Mouse (Mus musculus): Measurements from ENCODE around the gene Lpin3. TPM values are rescaled to one million over a fixed set of nuclear protein-coding genes. Genes with fewer than 3 reads are reported as not detected.
A peak's percentile ranks its signal among the peaks of the same experiment; 100 is the strongest.

Gene Lpin3
- polyA plus RNA-seq, 1 experiment = 15.2 TPM

GRCm38 (mm10) chr2:160882436-160882835, 2.0 kb downstream of the Lpin3 start:
- no peak for DNase-seq
- WGBS = 74% methylated on average over 5 of the region's 5 CpGs

DNA sequence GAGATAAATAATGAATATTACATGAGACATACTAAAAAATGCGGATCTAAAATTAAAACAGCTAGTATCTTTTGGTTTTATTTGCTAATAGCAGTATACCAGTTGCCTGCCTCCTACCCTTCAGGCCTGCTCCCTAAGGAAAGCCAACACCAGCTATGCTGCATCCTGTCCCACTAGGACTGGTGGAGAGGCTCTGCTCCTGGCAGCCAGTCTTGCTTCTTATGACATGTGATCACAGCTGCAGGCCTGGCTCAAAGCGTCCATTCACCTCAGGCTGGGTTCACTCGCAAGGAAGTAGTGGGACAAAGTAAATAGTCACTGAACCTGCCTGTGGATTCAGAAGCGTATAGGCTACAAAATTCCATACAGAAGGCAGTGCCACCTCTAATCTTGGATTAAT, 3.4 kb downstream of the Lpin3 start:
- TF ChIP-seq POLR2A (IDR thresholded peaks at IDR 0.05; ENCODE audit: borderline replicate concordance, extremely low read depth, low read depth, low read length) = peak; percentile 35; the same call in 1 of the 2 replicates
- no peak for TF ChIP-seq CTCF (IDR thresholded peaks at IDR 0.05; ENCODE audit: insufficient read depth, low read length)
- H3K4me3 ChIP-seq (replicated peaks; ENCODE audit: extremely low read depth, low read depth, low read length) = no peak overlapping the region
- peaks cover 12% of the 10 kb centered on the region; the same call in 1 of the 2 replicates for H3K4me1 ChIP-seq (ENCODE audit: control insufficient read depth, insufficient read depth, low read length)
- DNase-seq = peak; percentile 38
- WGBS = 42% methylated on average over 4 of the region's 4 CpGs

More at GRCm38 (mm10) chr2:160882436-160882835, 2.0 kb downstream of the Lpin3 start:
- Histone ChIP-seq H3K4me3 (replicated peaks; ENCODE audit: extremely low read depth, low read depth, low read length) (no peak overlapping the region), H3K4me1 (ENCODE audit: control insufficient read depth, insufficient read depth, low read length) (peaks cover 12% of the 10 kb centered on the region; the same call in 1 of the 2 replicates)
- TF ChIP-seq CTCF (IDR thresholded peaks at IDR 0.05; ENCODE audit: insufficient read depth, low read length) = no peak
- TF ChIP-seq POLR2A (IDR thresholded peaks at IDR 0.05; ENCODE audit: borderline replicate concordance, extremely low read depth, low read depth, low read length) = no peak

DNA sequence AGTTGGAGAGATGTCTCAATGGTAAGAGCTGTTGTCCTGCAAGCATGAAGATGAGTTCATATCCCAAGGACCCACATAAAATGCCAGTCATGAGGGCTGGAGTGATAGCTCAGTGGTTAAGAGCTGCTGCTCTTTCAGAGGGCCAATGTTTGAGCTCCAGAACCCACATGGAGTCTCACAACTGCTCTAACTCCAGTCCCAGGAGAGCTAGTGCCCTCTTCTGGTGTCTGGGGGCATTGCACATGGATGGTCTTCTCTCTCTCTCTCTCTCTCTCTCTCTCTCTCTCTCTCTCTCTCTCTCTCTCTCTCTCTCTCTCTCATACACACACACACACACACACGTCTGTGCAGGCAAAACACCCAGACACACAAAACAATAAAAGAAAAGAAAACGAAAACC, 4.4 kb downstream of the Lpin3 start:
- Histone ChIP-seq H3K4me1 (ENCODE audit: control insufficient read depth, insufficient read depth, low read length) (peaks cover 12% of the 10 kb centered on the region; the same call in 1 of the 2 replicates), H3K4me3 (replicated peaks; ENCODE audit: extremely low read depth, low read depth, low read length) (no peak overlapping the region)
- WGBS = 28% methylated on average over 2 of the region's 2 CpGs
- TF ChIP-seq CTCF (IDR thresholded peaks at IDR 0.05; ENCODE audit: insufficient read depth, low read length) = peak; percentile 83
- no peak for TF ChIP-seq POLR2A (IDR thresholded peaks at IDR 0.05; ENCODE audit: borderline replicate concordance, extremely low read depth, low read depth, low read length)
- peak; percentile 46 for DNase-seq

GRCm38 (mm10) chr2:160886221-160886620, 5.8 kb downstream of the Lpin3 start:
- peaks cover 7% of the 10 kb centered on the region; the same call in 1 of the 2 replicates for H3K4me1 ChIP-seq (ENCODE audit: control insufficient read depth, insufficient read depth, low read length)
- WGBS = 87% methylated on average over 3 of the region's 3 CpGs
- no peak overlapping the region for H3K4me3 ChIP-seq (replicated peaks; ENCODE audit: extremely low read depth, low read depth, low read length)
- TF ChIP-seq CTCF (IDR thresholded peaks at IDR 0.05; ENCODE audit: insufficient read depth, low read length) (no peak), POLR2A (IDR thresholded peaks at IDR 0.05; ENCODE audit: borderline replicate concordance, extremely low read depth, low read depth, low read length) (no peak)
- DNase-seq = no peak

- peak; percentile 98 for TF ChIP-seq CTCF (IDR thresholded peaks at IDR 0.05; ENCODE audit: insufficient read depth, low read length)
- no peak for TF ChIP-seq POLR2A (IDR thresholded peaks at IDR 0.05; ENCODE audit: borderline replicate concordance, extremely low read depth, low read depth, low read length)
- peak overlapping the region; percentile 6 for H3K4me3 ChIP-seq (replicated peaks; ENCODE audit: extremely low read depth, low read depth, low read length)
- WGBS = 3% methylated on average over 11 of the region's 11 CpGs
- H3K4me1 ChIP-seq (ENCODE audit: control insufficient read depth, insufficient read depth, low read length) = peaks cover 7% of the 10 kb centered on the region; the same call in 1 of the 2 replicates
- peak; percentile 82 for DNase-seq
These were observed 6.8 kb downstream of the Lpin3 start for GRCm38 (mm10) chr2:160887284-160887683.

DNA sequence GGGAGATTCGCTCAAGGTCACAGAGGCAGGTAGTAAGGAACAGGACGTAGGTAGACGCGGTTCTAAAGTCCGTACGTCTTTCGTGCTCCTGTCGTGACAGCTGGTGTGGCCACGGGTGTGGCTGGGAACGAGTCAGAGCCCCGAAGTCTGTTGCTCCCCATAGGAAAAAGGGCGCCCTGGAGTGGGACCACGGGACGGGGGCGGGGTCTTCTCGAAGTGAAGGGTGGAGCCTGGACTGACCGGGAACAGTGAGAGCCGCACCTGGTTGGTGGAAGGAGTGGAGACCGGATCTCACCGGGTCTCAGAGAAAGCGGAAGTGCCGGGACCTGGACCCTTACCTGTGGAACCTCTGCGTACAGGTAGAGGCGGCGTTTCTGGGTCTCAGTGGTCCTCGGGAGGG, 7.4 kb downstream of the Lpin3 start:
- H3K4me1 ChIP-seq (ENCODE audit: control insufficient read depth, insufficient read depth, low read length) = peaks cover 7% of the 10 kb centered on the region; the same call in 1 of the 2 replicates
- 4% methylated on average over 26 of the region's 26 CpGs for WGBS
- H3K4me3 ChIP-seq (replicated peaks; ENCODE audit: extremely low read depth, low read depth, low read length) = peak overlapping the region; percentile 61
- peak; percentile 71 for DNase-seq
- peak; percentile 29; the same call in 1 of the 2 replicates for TF ChIP-seq POLR2A (IDR thresholded peaks at IDR 0.05; ENCODE audit: borderline replicate concordance, extremely low read depth, low read depth, low read length)
- no peak for TF ChIP-seq CTCF (IDR thresholded peaks at IDR 0.05; ENCODE audit: insufficient read depth, low read length)

- TF ChIP-seq CTCF (IDR thresholded peaks at IDR 0.05; ENCODE audit: insufficient read depth, low read length) (no peak), POLR2A (IDR thresholded peaks at IDR 0.05; ENCODE audit: borderline replicate concordance, extremely low read depth, low read depth, low read length) (no peak)
- Histone ChIP-seq H3K4me3 (replicated peaks; ENCODE audit: extremely low read depth, low read depth, low read length) (no peak overlapping the region), H3K4me1 (ENCODE audit: control insufficient read depth, insufficient read depth, low read length) (no peaks in the 10 kb centered on the region)
- WGBS = 67% methylated on average over 5 of the region's 5 CpGs
- no peak for DNase-seq
These were observed 10.6 kb downstream of the Lpin3 start for GRCm38 (mm10) chr2:160891045-160891444.

- TF ChIP-seq CTCF (IDR thresholded peaks at IDR 0.05; ENCODE audit: insufficient read depth, low read length) (no peak), POLR2A (IDR thresholded peaks at IDR 0.05; ENCODE audit: borderline replicate concordance, extremely low read depth, low read depth, low read length) (no peak)
- H3K4me3 ChIP-seq (replicated peaks; ENCODE audit: extremely low read depth, low read depth, low read length) = no peak overlapping the region
- 83% methylated on average over 9 of the region's 9 CpGs for WGBS
- no peaks in the 10 kb centered on the region for H3K4me1 ChIP-seq (ENCODE audit: control insufficient read depth, insufficient read depth, low read length)
- no peak for DNase-seq
These were observed 11.2 kb downstream of the Lpin3 start for GRCm38 (mm10) chr2:160891697-160892096.

DNA sequence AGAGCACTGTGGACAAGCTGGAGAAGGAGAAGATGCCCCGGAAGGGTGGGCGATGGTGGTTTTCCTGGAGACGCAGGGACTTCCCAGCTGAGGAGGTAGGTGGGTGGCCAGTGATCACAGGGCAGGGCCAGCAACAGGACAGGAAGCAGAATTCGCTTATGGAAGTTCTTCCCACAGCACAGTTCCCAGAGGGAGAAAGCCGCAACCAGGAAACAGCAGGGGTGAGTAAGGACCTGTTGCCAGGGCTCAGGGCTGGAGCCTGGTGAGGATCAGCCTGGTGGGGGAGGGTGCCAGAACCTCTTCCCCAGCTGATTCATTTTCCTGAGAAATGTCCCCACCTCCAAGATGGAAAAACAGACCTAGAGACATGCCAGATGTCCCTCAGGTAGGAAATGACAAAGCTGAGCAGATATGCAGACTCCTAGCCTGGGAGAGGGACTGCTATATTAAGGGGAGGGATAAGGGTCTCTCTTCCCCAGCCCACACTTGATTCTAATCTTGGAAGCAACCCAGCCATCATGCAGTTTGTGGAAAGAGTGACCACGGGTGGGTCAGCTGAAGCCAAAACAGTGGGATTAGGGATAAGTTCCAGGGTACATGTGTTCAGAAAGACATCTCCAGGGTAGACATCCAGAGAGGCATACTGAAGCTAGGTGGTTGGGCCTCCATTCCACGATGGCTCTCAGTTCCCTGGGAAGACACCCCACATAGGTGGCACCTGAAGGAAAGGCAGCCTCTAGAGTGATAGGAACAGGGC, 21.4 kb downstream of the Lpin3 start:
- TF ChIP-seq CTCF (IDR thresholded peaks at IDR 0.05; ENCODE audit: insufficient read depth, low read length) (no peak), POLR2A (IDR thresholded peaks at IDR 0.05; ENCODE audit: borderline replicate concordance, extremely low read depth, low read depth, low read length) (no peak)
- DNase-seq = no peak
- no peak overlapping the region for H3K4me3 ChIP-seq (replicated peaks; ENCODE audit: extremely low read depth, low read depth, low read length)
- no peaks in the 10 kb centered on the region for H3K4me1 ChIP-seq (ENCODE audit: control insufficient read depth, insufficient read depth, low read length)
- 71% methylated on average over 7 of the region's 7 CpGs for WGBS

GRCm38 (mm10) chr2:160905301-160905700, 24.8 kb downstream of the Lpin3 start:
- 94% methylated on average over 12 of the region's 12 CpGs for WGBS
- Histone ChIP-seq H3K4me1 (ENCODE audit: control insufficient read depth, insufficient read depth, low read length) (no peaks in the 10 kb centered on the region), H3K4me3 (replicated peaks; ENCODE audit: extremely low read depth, low read depth, low read length) (no peak overlapping the region)
- no peak for DNase-seq
- TF ChIP-seq CTCF (IDR thresholded peaks at IDR 0.05; ENCODE audit: insufficient read depth, low read length) (no peak), POLR2A (IDR thresholded peaks at IDR 0.05; ENCODE audit: borderline replicate concordance, extremely low read depth, low read depth, low read length) (no peak)
